9 mouse cellular contexts compared by ENCODE assay signal in genomic region chr17:71874077-71874476, GRCm38 (mm10).
DNase-seq lines count a peak whose midpoint lies in the region; ATAC-seq and TF ChIP-seq lines count a peak whose summit lies in the region.
"Had no signal": no experiment of that assay in that cellular context is flagged by ENCODE, and none has a peak within 500 bp of the region (broad histone marks: within the 10 kb centered on the region; RNA-seq: fewer than 3 reads in every experiment).

No protein-coding gene starts in this region.

- peak; percentile 52 for DNase-seq in hindbrain, embryonic 10.5 days (ENCODE audit: low spot score)
- peak; percentile 41 for DNase-seq in c-Kit-positive CD71-negative TER-119-negative erythroid progenitor cells, embryonic 14.5 days (ENCODE audit: low read depth)
- DNase-seq in gastrocnemius, adult 2 months: peak; percentile 71
- DNase-seq in left cerebral cortex, postnatal 36 days (ENCODE audit: low spot score in 2 of 2): peak; percentile 24 to 25
- DNase-seq in ovary, postnatal 36 days (ENCODE audit: low spot score): peak; percentile 62
- peak; percentile 59 for DNase-seq in urinary bladder, adult 2 months (ENCODE audit: low spot score)

- WGBS in hindbrain, embryonic 10.5 days: 42% methylated on average over 6 of the region's 6 CpGs
- 36% methylated on average over 6 of the region's 6 CpGs for WGBS in hindbrain, embryonic 13.5 days

- no peak overlapping the region for H3K9ac ChIP-seq in hindbrain, embryonic 13.5 days
- H3K9ac ChIP-seq in ES-Bruce4 (ENCODE audit: low read depth, poor library complexity, severe bottlenecking): no peak overlapping the region
- H3K9ac ChIP-seq: embryonic facial prominence, embryonic 15.5 days had no signal

- no peak overlapping the region for H3K4me3 ChIP-seq in hindbrain, embryonic 10.5 days
- H3K4me3 ChIP-seq in hindbrain, embryonic 13.5 days: no peak overlapping the region
- H3K4me3 ChIP-seq in ES-Bruce4 (ENCODE audit: low read depth, low read length): no peak overlapping the region
- H3K4me3 ChIP-seq in gastrocnemius, adult 2 months: no peak overlapping the region
- H3K4me3 ChIP-seq: embryonic facial prominence, embryonic 15.5 days had no signal

- intact Hi-C loops in gastrocnemius, adult 2 months (cut with DNase I): loop anchor here (1.0 to 5.0 kb wide), 2 partner anchors 212 to 312 kb away; no protein-coding TSS in a partner anchor
- intact Hi-C loops in left cerebral cortex, postnatal 36 days (cut with DNase I): loop anchor here (2.0 kb wide), 1 partner anchor 211 kb away; no protein-coding TSS in a partner anchor

- no peak overlapping the region for H3K4me2 ChIP-seq in hindbrain, embryonic 13.5 days
- H3K4me2 ChIP-seq: embryonic facial prominence, embryonic 15.5 days had no signal

- peaks cover 10% of the 10 kb centered on the region for H3K27me3 ChIP-seq in hindbrain, embryonic 10.5 days (ENCODE audit: insufficient read depth, poor library complexity, severe bottlenecking)
- no peaks in the 10 kb centered on the region for H3K27me3 ChIP-seq in hindbrain, embryonic 13.5 days
- H3K27me3 ChIP-seq in ES-Bruce4 (ENCODE audit: control insufficient read depth, insufficient read depth, low read length, poor library complexity, severe bottlenecking): peaks cover 5% of the 10 kb centered on the region; the same call in 1 of the 2 replicates
- H3K27me3 ChIP-seq: embryonic facial prominence, embryonic 15.5 days had no signal

- TF ChIP-seq EP300 in ES-Bruce4 (IDR thresholded peaks at IDR 0.05; ENCODE audit: insufficient read depth, low read depth, low read length): no peak

- H3K27ac ChIP-seq in hindbrain, embryonic 10.5 days: no peak overlapping the region
- H3K27ac ChIP-seq in hindbrain, embryonic 13.5 days: no peak overlapping the region
- H3K27ac ChIP-seq in ES-Bruce4 (ENCODE audit: insufficient read depth, low read length): no peak overlapping the region
- H3K27ac ChIP-seq in gastrocnemius, adult 2 months: no peak overlapping the region
- H3K27ac ChIP-seq: embryonic facial prominence, embryonic 15.5 days had no signal

- peak; percentile 79 for TF ChIP-seq CTCF in ES-Bruce4 (IDR thresholded peaks at IDR 0.05; ENCODE audit: low read depth, low read length)
- TF ChIP-seq CTCF in gastrocnemius, adult 2 months (IDR thresholded peaks at IDR 0.05): peak; percentile 83

- ATAC-seq in hindbrain, embryonic 13.5 days (ENCODE audit: low FRiP score): no peak

- H3K36me3 ChIP-seq in hindbrain, embryonic 10.5 days: no peaks in the 10 kb centered on the region
- H3K36me3 ChIP-seq in hindbrain, embryonic 13.5 days: no peaks in the 10 kb centered on the region
- no peaks in the 10 kb centered on the region for H3K36me3 ChIP-seq in ES-Bruce4 (ENCODE audit: control insufficient read depth, insufficient read depth, low read length, poor library complexity, severe bottlenecking)
- H3K36me3 ChIP-seq: embryonic facial prominence, embryonic 15.5 days had no signal

- no peaks in the 10 kb centered on the region for H3K9me3 ChIP-seq in hindbrain, embryonic 10.5 days
- H3K9me3 ChIP-seq in hindbrain, embryonic 13.5 days: no peaks in the 10 kb centered on the region
- H3K9me3 ChIP-seq in ES-Bruce4 (replicated peaks; ENCODE audit: control insufficient read depth, insufficient read depth, low read length, poor library complexity, severe bottlenecking): no peaks in the 10 kb centered on the region
- H3K9me3 ChIP-seq: embryonic facial prominence, embryonic 15.5 days had no signal

- no peak for TF ChIP-seq POLR2A in ES-Bruce4 (IDR thresholded peaks at IDR 0.05; ENCODE audit: insufficient read depth, low read length)

- H3K4me1 ChIP-seq in hindbrain, embryonic 10.5 days (replicated peaks): peaks cover 9% of the 10 kb centered on the region
- peaks cover 9% of the 10 kb centered on the region; the same call in 1 of the 2 replicates for H3K4me1 ChIP-seq in hindbrain, embryonic 13.5 days (replicated peaks)
- H3K4me1 ChIP-seq in ES-Bruce4 (ENCODE audit: control insufficient read depth, insufficient read depth, low read length): no peaks in the 10 kb centered on the region
